Mouse (Mus musculus): ENCODE measurements around the gene Cbx7.

The Cbx7 gene

DNA sequence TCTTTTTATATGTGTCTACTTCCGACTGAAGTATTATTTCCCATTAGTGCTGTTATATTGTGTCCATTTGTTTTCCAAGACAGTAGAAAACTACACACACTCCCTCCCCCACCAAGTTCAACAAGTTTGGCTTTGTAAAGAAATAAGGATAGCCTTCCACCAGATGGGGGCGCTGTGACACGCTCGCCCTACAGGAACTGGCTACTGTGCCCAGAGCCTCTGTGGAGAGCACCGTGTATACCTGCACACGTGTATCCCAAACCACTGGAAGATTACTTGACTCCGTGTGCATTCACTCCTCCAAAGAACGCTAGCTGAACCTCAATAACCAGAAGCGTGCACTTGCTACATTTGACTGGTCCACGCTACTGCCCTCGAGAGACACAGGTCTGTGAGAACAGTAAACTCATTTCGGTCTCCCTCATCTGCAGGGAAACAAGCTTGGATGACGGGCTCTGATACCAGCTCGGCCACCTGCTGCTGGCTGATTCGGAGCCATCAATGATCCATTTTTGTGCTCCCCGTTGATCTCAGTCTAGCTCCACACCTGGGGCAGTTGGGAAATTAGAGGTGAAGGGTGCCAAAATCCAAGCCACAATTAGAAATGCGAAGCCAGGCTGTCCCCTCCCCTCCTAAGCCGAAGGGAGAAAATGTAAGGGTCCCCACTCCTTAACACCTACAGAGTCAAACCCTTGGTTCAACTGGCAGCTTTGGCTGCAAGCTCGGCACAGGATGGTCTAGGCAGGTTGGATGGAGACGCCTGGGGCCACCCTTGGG, 79.3 kb downstream of the Cbx7 start, which contains the start of gene Apobec3:
Apobec3 (plus strand) TSS at position 224 of the 777 bp plus-strand sequence.
- DNase-seq = peak; percentile 61

DNA sequence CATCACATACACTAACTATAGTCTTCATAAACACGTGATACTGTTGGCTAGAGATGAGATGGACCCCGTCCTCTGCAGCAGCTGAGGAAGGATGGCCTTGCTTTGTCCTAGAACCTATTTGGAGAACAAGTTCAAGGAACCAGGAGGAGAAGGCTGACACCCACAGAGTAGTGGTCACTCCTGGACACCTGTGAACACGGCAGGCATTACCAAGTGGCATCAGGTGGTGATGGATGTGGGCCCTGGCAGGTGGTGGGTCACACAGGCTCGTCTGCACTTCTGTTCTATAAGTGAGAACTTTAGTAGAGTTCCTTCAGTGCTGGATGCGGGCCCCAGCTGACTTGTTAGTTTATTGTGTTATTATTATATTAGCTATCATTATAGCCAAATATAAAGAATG, 86.1 kb downstream of the Cbx7 start:
- DNase-seq = no peak

DNA sequence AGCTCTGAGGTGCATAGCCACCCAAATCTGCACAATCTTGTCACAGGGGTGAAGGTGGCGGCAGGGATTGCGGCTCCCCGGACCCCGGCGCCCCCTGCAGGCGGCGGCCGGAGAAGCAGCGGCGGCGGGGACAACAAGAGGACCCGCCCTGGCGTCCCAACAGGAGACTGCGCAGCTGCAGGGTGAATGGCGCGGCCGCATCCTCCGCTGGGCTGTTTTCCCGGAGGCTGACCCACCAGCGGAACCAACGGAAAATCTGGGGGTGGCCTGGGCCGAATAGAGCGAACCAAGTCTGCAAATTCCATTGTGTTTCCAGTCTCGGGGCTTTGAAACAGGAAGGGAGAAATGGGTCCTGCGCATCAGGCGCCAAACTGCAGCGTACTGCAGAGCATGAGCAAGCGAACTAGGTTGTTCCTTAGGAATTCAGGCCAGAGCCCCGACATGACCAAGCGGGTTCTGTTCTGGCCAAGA, 87.5 kb downstream of the Cbx7 start:
- peak; percentile 94 for DNase-seq

- no peak for DNase-seq
These were observed 88.2 kb downstream of the Cbx7 start for GRCm38 (mm10) chr15:79882623-79883267.

- DNase-seq = no peak
These were observed 90.4 kb downstream of the Cbx7 start for GRCm38 (mm10) chr15:79880477-79880876.

DNA sequence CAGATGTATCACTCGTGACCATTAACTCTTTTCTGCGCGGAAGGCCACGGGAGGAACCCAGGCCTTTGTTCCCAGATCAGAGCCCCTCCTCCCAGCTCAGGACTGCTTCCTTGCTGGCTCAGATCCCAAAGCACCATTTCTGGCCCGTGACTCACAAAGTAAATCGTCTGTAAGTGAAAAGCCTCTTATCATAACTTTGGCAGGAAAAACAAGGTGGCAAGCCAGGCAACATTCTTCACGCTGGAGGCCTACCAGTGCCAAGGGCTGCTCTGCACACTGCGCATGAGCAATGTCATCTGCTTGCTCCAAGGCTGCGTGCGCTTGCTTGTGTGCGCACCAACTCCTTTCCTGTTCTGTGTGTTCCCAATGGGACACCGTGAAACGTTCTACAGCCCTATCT, 91.6 kb downstream of the Cbx7 start:
- DNase-seq = peak; percentile 76

- DNase-seq = no peak
These were observed 92.2 kb downstream of the Cbx7 start for GRCm38 (mm10) chr15:79878725-79879136.

GRCm38 (mm10) chr15:79875261-79875995, 95.5 kb downstream of the Cbx7 start:
- no peak for DNase-seq

DNA sequence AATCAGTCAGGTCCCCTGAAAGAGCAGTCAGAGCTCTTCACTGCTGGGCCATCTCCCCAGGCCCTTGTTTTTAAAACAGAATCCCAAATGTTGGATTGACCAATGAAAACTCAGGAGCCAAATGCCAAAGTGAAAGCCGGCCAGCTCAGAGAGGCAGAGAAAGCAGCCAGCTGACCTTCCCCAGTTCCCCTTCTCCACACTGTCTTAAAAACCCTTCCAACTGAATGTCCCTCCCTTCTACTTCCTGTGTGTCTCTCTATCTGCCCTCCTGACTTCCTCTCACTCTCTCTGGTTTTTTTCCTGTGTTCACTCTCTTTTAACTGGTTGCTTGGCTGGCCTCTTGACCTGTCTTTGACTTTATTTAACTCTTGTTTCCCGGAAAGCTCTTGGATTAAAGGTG, 96.9 kb downstream of the Cbx7 start:
- no peak for DNase-seq

DNA sequence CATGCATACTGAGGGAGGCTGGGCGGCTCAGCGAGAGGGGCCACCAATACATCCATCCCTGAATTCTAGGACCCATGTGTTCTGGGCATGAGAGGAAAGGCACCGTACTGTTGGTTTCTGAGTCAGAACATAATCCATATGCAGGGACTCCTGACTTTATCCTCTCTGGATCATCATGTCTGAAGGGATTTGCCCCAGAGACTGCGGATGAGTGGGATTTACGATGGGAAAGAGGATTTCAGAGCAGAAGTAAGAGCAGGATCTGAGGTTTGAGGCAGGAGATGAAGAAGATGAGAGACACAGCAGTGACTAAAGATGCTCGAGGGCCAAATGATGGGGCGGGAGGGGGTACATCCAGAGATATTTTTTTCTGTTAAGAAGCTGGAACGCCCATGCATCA, 97.4 kb downstream of the Cbx7 start:
- no peak for DNase-seq

- DNase-seq = no peak
These were observed 103.5 kb downstream of the Cbx7 start for GRCm38 (mm10) chr15:79867260-79868002.

Measured in kidney, adult 18-20 months (tissue).